Mouse (Mus musculus): ENCODE measurements around the gene Srpk2.

Gene Srpk2

GRCm38 (mm10) chr5:23502317-23502937 lies 182.0 kb downstream of the Srpk2 start:
- DNase-seq (ENCODE audit: low read depth), result no peak

GRCm38 (mm10) chr5:23501582-23502316 lies 182.7 kb downstream of the Srpk2 start:
- DNase-seq (ENCODE audit: low read depth), result no peak

GRCm38 (mm10) chr5:23500715-23501114 lies 183.7 kb downstream of the Srpk2 start:
- no peak for DNase-seq (ENCODE audit: low read depth)

- no peak for DNase-seq (ENCODE audit: low read depth)
Measured at GRCm38 (mm10) chr5:23499257-23499656, 185.2 kb downstream of the Srpk2 start.

- DNase-seq (ENCODE audit: low read depth), result no peak
Measured at GRCm38 (mm10) chr5:23497920-23498319, 186.5 kb downstream of the Srpk2 start.

GRCm38 (mm10) chr5:23496933-23497332 lies 187.5 kb downstream of the Srpk2 start:
- DNase-seq (ENCODE audit: low read depth), result no peak

GRCm38 (mm10) chr5:23496396-23496795 lies 188.0 kb downstream of the Srpk2 start:
- DNase-seq (ENCODE audit: low read depth), result no peak

- DNase-seq (ENCODE audit: low read depth), result peak; percentile 59
Measured at GRCm38 (mm10) chr5:23490797-23491196, 193.6 kb downstream of the Srpk2 start.

- DNase-seq (ENCODE audit: low read depth), result no peak
Measured at GRCm38 (mm10) chr5:23489231-23489630, 195.2 kb downstream of the Srpk2 start.

GRCm38 (mm10) chr5:23483811-23484210 lies 200.6 kb downstream of the Srpk2 start:
- DNase-seq (ENCODE audit: low read depth), result peak; percentile 76

- peak; percentile 43 for DNase-seq (ENCODE audit: low read depth)
Measured at GRCm38 (mm10) chr5:23473098-23473873, 211.1 kb downstream of the Srpk2 start.

GRCm38 (mm10) chr5:23466546-23466945 lies 217.9 kb downstream of the Srpk2 start:
- no peak for DNase-seq (ENCODE audit: low read depth)

- DNase-seq (ENCODE audit: low read depth), result no peak
Measured at GRCm38 (mm10) chr5:23464743-23465142, 219.7 kb downstream of the Srpk2 start.

- DNase-seq (ENCODE audit: low read depth), result no peak
Measured at GRCm38 (mm10) chr5:23464247-23464646, 220.2 kb downstream of the Srpk2 start.

GRCm38 (mm10) chr5:23461688-23462087 lies 222.7 kb downstream of the Srpk2 start:
- DNase-seq (ENCODE audit: low read depth), result peak; percentile 88

- DNase-seq (ENCODE audit: low read depth), result peak; percentile 64
Measured at GRCm38 (mm10) chr5:23453561-23453960, 230.9 kb downstream of the Srpk2 start.
